Mouse (Mus musculus) cerebellum, adult 18-20 months (tissue): ENCODE measurements around the gene Abcg4.

Source experiments
- DNase-seq, 2 experiments: peaks; one replicate each; pipeline ENCODE4 v3.0.0; 2021

The Abcg4 gene

DNA sequence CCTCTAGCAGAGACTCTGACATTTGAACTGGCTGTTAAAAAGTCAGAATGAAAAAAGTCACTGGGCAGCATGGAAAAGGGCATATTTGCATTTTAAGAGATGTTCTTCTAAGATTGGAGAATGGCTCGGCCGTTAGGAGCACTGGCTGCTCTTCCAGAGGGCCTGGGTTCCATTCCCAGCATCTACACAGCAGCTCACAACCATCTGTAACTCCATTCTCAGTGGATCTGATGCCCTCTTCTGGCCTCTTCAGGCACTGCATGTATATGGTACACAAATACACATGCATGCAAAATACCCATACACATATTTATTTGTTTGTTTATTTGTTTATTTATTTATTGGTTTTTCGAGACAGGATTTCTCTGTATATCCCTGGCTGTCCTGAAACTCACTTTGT lies 19.3 kb downstream of the Abcg4 start:
- peak in 1 of 2 experiments; percentile 63 for DNase-seq

- DNase-seq = no peak
Measured at GRCm38 (mm10) chr9:44268432-44268831, 20.0 kb downstream of the Abcg4 start, which contains the start of gene Nlrx1. Gene Nlrx1, minus strand, starts transcription at chr9:44268599.

DNA sequence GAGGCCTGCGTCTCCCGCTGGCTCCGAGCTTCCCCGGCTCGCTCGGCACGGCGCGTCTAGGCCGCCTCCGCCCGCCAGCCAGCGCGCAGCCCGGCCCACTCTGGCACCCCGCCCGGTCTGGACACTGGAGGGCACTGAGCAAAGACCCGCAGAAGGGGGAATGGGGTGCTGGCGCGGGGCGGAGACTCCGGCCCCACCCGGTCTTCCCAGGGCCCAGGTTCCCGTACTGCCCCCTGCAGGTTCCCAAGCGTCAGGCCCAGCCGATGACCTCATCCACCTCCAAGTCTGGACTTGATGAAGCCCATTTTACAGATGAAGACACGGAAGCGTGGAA lies 20.4 kb downstream of the Abcg4 start:
- peak; percentile 84 to 90 for DNase-seq

DNA sequence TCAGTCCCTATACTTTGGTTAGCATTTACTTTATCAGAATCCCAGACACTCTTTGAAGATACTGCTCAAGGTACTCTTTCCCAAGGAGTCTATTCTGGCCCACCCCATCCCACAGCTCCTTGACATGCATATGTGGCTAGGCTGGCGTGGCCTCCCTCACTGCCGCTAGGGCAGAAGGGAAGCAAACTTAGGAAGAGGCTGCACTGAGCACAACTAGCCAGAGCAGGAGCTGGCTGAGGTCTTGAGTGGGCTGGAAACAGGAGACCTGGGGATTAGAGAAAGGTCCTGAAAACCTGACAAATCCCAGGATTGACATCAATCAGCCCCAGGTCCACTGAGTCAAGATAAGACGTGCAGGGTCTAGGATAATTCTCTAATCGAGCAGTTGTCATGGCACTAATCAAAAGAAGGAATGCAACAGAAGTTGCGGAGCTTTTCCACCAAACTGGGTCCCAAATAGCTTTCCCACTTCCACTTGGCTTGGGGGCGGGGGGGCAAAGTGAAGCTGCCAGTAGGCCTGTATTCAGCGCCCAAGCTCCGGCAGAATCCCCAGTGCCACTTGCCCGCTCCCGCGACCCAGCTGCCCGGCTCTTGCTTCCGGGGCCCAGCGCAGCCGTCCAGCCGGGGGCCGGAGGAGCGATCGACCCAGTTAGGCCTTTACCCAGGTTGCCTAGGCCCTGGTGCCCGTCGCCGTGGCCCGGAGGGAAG lies 20.9 kb downstream of the Abcg4 start:
- peak in 1 of 2 experiments; percentile 34 for DNase-seq

DNA sequence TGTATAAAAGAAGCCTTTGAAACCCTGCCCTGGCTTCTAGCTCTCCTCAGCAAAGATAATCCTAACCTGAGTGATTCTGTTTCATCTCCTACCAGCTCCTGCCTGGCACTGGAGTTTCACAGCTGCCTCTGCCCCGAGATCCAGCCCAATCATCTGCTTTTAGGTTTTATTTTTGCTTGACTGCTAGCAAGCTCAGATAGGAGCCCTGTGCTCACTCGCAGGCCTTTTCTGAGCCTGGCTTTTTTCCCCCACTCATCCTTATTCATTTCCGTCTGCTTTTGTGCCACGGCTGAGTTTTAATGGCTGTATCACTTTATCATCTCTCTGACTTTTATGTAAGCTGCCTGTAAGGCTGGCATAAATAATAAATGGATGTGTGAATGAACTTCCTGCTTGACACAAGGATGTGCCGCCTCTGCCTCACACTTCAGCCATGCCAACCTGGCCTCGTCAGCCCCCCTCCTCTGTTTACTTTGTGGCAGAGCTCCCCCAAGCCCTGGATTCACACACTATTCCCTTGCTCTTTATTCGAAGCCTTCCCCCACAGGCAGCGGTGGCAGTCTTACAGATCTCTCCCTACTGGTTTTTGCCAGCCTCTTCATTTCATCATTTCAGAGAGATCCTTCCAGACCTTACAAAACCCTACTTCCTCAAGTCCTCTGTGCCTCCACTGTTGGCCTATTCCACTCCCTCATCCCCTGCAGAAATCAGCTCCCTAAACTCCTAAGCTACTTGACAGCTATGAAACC lies 21.8 kb downstream of the Abcg4 start:
- DNase-seq = no peak

GRCm38 (mm10) chr9:44261388-44261787 lies 27.0 kb downstream of the Abcg4 start:
- DNase-seq = no peak

DNA sequence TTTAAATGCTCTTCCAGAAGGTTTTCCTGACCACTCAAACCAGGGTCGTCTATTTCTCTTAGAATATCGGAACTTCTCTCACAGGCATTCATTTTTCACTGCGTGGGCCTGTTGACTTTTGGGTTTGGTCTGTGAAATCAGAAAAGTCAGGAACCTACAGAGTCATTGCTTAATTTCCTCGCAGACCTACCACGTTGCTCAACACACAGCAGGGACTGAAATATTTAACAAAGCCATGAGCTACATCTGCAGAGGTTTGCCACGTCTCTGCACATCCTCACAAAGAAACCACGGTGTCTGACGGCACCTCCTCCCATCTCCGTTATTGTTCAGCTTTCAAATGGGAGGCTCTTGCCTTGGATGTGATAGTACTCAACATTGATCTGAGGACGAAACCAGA lies 29.4 kb downstream of the Abcg4 start:
- no peak for DNase-seq

DNA sequence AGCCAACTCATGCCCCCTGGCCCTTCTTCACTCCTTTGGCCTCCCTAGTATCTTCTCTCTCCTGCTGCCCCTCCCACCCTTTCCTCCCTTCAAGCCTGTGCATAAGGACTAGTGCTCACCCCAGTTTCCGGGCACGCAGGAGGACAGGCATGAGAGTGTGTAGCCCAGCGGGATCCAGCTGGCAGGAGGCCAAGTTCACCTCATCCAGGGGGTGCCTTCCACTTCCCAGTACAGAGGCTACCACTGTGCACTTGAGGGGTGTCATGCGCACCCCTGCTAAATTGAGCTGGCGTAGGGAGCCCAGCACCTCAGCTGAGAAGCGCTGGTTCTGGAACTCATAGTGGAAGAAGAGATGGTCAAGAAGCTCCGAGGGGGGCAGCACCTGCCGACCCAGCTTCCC lies 32.2 kb downstream of the Abcg4 start:
- no peak for DNase-seq

- no peak for DNase-seq
Measured at GRCm38 (mm10) chr9:44255136-44255521, 33.3 kb downstream of the Abcg4 start.

GRCm38 (mm10) chr9:44254508-44255135 lies 33.8 kb downstream of the Abcg4 start:
- no peak for DNase-seq

- no peak for DNase-seq
Measured at GRCm38 (mm10) chr9:44253441-44253840, 35.0 kb downstream of the Abcg4 start.

DNA sequence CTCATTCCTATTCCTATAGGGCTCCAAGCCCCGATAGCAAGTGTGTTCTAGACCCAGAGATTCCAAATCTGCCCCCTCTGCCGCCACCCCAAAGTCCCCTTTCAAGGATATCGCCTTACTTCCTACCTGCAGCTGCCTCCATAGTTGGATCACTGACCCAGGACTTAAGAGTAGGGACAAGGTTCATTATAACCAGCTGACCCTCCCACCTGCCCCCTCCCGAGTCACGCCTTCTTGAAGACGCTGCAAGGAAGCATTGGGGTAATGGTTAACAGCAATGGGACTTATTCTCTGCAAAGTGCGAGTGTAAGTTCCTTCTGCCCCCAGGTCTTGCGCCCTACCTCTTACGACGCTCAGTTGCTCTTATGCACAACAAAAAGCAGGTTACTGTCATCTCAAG lies 37.1 kb downstream of the Abcg4 start, which contains the start of gene Pdzd3:
Gene Pdzd3, minus strand, starts transcription at position 158 of the 400 bp plus-strand sequence.
- DNase-seq = no peak

DNA sequence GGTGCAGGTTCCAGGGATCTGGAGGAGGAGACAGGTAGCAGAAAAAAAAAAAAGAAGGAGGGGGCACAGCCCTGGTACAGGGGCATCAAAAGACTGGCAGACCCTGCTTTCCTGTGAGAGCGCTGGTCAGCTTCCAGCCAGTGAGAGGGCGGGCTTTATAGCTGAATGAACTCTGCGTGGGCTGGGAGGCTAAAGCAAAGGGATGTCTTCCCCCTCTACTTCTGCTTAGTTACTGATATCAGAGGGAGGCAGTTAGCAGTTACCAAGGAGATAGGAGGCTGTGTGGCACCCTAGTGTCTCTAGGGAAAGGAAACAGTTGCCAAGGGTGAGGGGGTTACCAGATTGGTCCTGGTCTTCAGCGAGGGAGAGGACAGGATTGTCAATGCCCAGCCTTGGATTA lies 38.0 kb downstream of the Abcg4 start:
- no peak for DNase-seq

- DNase-seq = peak; percentile 54 to 57
Measured at GRCm38 (mm10) chr9:44249181-44250146, 39.0 kb downstream of the Abcg4 start.

- no peak for DNase-seq
Measured at GRCm38 (mm10) chr9:44247907-44248306, 40.5 kb downstream of the Abcg4 start.

DNA sequence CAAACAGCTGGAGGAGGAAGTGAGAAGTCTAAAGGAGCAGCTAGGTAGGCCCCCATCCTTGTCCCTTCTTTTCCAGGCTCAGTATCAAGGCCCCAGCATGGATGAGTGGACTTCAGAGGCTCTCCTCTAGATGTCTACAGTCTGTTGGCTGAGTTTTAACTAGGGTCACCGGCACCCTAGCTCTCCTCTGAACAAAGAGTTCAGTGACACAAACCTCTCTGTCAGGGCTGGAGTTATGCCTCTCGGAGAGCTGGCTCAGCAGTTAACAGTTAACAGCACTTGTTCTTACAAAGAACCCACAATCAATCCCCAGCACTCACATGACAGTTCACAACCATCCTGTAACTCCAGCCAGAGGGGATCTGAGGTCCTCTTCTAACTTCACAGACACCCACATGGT lies 44.8 kb downstream of the Abcg4 start:
- DNase-seq = no peak

DNA sequence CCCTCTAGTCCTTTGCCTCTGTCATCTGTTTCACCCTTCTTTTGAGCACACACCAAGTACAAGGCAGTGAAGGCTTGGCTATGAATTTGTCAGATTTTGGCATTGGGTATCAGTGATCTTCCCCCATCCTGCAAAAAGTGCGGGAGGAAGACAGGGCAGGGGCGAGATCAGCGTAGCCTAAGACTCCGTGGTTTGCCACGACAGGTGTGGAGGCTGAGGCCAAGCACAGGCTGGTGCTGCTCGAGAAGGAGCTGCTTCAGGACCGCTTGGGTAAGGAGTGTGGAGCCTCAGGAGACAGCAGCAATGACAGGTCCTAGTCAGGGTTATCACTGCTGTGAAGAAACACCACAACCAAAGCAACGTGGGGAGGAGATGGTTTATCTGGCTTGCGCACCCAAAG lies 47.0 kb downstream of the Abcg4 start:
- DNase-seq = no peak

DNA sequence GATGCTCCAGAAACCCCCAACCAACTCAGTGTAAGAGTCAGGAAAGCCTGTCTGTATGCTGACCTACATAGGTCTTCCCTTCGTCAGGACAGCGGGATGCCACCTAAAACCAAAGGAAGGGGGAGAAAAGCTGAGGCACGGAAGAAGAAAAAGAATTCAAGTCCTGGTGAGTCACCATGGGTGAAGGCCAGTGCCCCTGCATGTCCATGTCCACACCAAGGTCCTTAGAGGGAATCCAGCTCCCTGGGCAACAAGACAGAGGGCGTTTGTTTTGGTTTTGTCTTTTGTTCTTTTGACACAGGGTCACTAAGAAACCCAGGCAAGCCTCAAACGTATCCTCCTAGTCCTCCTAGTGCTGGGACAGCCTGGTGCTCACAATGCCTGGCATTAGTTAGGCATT lies 47.5 kb downstream of the Abcg4 start:
- no peak for DNase-seq

GRCm38 (mm10) chr9:44240399-44240798 lies 48.0 kb downstream of the Abcg4 start, which contains the start of gene Ccdc153:
Gene Ccdc153, plus strand, starts transcription at chr9:44240676.
- DNase-seq = no peak

DNA sequence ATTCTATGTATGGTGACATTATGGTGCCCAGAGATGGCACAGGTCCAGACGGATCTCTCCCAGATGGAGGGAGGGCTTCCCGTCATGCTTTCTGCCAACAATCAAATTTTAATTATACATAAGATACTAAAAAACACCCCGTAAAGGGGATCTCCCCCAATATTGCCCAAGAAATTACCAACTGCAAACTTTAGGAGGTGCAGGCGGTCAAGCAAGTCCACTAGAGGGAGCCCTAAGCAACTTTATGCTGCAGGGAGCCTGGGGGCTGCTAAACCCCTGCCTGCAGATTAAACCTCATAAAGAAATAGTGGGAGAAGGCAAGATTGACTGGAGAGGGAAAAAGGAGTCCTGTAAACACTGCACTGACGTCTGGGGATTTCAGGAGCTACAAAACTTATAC lies 49.0 kb downstream of the Abcg4 start:
- DNase-seq = peak; percentile 44 to 62

DNA sequence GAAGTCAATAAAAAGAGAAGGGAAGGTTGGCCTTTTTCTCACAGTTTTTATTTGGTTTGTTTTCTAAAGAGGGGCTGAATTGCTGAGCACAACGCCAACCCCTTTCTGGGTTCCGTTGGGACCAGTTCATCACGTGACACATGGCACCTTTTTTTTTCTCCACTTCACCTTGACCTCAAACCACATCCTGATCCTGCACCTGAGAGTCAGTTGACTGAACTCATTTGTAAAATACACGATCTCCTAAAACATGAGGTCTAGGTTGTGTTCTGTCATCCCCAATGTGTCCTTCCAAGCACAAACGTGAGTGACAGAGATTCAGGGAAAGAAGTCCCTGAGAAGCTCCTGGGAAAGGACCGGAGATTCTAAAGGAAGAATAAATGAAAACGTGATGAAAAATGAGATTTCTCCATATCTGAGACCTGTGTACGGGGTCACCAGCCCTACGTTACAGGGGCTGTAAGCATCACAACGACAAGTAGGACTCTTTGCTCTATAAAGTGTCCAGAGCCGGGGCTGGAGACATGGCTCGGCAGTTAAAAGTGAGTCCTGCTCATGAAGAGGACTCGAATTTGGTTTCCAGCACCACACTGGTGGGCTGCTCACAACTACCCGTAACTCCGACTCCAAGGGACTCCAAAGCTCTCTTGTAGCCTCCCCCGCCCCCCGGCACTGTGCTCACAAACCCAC lies 49.8 kb downstream of the Abcg4 start:
- no peak for DNase-seq

- no peak for DNase-seq
Measured at GRCm38 (mm10) chr9:44237128-44237527, 51.3 kb downstream of the Abcg4 start.
